Mouse (Mus musculus) layer of hippocampus, postnatal 14 days (tissue): ENCODE results near the gene Gemin5. TPM values are rescaled to one million over a fixed set of nuclear protein-coding genes. Genes with fewer than 3 reads are reported as not detected.

Experiments
- DNase-seq, 2 experiments: peaks; one replicate each; pipeline ENCODE4 v3.0.0; 2021 to 2022; ENCODE audit warnings: low spot score in 2 of 2, mixed read lengths in 1 of 2
- total RNA-seq, 2 experiments: library from RNA; stranded (reverse); gene quantifications; 2 replicates each; pipeline ENCODE4 v1.2.3; 2021

The Gemin5 gene
- total RNA-seq, 2 experiments from 2014 or later, result 17.7 to 20.3 TPM

GRCm38 (mm10) chr11:58179563-58179962 lies 11.2 kb upstream of the Gemin5 start:
- peak; percentile 61 to 87 for DNase-seq

GRCm38 (mm10) chr11:58171459-58172091 lies 3.2 kb upstream of the Gemin5 start, which contains the start of gene Mrpl22:
Mrpl22 (plus strand) TSS chr11:58171661.
- peak; percentile 96 to 97 for DNase-seq

GRCm38 (mm10) chr11:58169666-58170065 lies 1.3 kb upstream of the Gemin5 start:
- no peak for DNase-seq

- no peak for DNase-seq
These were observed 545 bp downstream of the Gemin5 start for GRCm38 (mm10) chr11:58167822-58168166.

- no peak for DNase-seq
These were observed 3.3 kb downstream of the Gemin5 start for GRCm38 (mm10) chr11:58165072-58165471.

- DNase-seq, result no peak
These were observed 11.5 kb downstream of the Gemin5 start for GRCm38 (mm10) chr11:58156871-58157270.

GRCm38 (mm10) chr11:58155458-58155857 lies 12.9 kb downstream of the Gemin5 start:
- no peak for DNase-seq

- DNase-seq, result no peak
These were observed 22.1 kb downstream of the Gemin5 start for GRCm38 (mm10) chr11:58146241-58146640.

- peak; percentile 14 to 31 for DNase-seq
These were observed 24.5 kb downstream of the Gemin5 start for GRCm38 (mm10) chr11:58143704-58144426.

GRCm38 (mm10) chr11:58139466-58139865 lies 28.9 kb downstream of the Gemin5 start:
- DNase-seq, result no peak

GRCm38 (mm10) chr11:58138821-58139220 lies 29.5 kb downstream of the Gemin5 start:
- no peak for DNase-seq

- DNase-seq, result no peak
These were observed 31.7 kb downstream of the Gemin5 start for GRCm38 (mm10) chr11:58136677-58137076.

GRCm38 (mm10) chr11:58135296-58135695 lies 33.0 kb downstream of the Gemin5 start:
- no peak for DNase-seq

GRCm38 (mm10) chr11:58134869-58135268 lies 33.5 kb downstream of the Gemin5 start:
- DNase-seq, result no peak

GRCm38 (mm10) chr11:58132026-58132425 lies 36.3 kb downstream of the Gemin5 start:
- no peak for DNase-seq

- DNase-seq, result no peak
These were observed 39.0 kb downstream of the Gemin5 start for GRCm38 (mm10) chr11:58129302-58129843.

GRCm38 (mm10) chr11:58127544-58127943 lies 40.8 kb downstream of the Gemin5 start:
- DNase-seq, result no peak

GRCm38 (mm10) chr11:58126397-58127160 lies 41.8 kb downstream of the Gemin5 start:
- DNase-seq, result peak in 1 of 2 experiments; percentile 34

GRCm38 (mm10) chr11:58125021-58125420 lies 43.3 kb downstream of the Gemin5 start:
- no peak for DNase-seq

- no peak for DNase-seq
These were observed 44.6 kb downstream of the Gemin5 start for GRCm38 (mm10) chr11:58123711-58124110.

GRCm38 (mm10) chr11:58121351-58121750 lies 47.0 kb downstream of the Gemin5 start:
- DNase-seq, result no peak

- no peak for DNase-seq
These were observed 47.7 kb downstream of the Gemin5 start for GRCm38 (mm10) chr11:58120655-58121054.
